Comparison of ENCODE assay signal across 16 mouse cellular contexts in genomic region chr8:119438876-119439275, GRCm38 (mm10). TPM values are rescaled to one million over a fixed set of nuclear protein-coding genes. Genes with fewer than 3 reads are reported as not detected.
DNase-seq lines count a peak whose midpoint lies in the region; ATAC-seq and TF ChIP-seq lines count a peak whose summit lies in the region.
"Had no signal": no experiment of that assay in that cellular context is flagged by ENCODE, and none has a peak within 500 bp of the region (broad histone marks: within the 10 kb centered on the region; RNA-seq: fewer than 3 reads in every experiment).

No protein-coding gene starts in this region.

- no peak for TF ChIP-seq POLR2A in kidney, adult 2 months (IDR thresholded peaks at IDR 0.05; ENCODE audit: low read depth, low read length)

- WGBS in kidney, adult 2 months = 59% methylated on average over 6 of the region's 6 CpGs
- 72% methylated on average over 6 of the region's 6 CpGs for WGBS in liver, embryonic 11.5 days
- 68% methylated on average over 6 of the region's 6 CpGs for WGBS in stomach, embryonic 15.5 days

- H3K9me3 ChIP-seq in megakaryocyte, embryonic 14.5 days = no peaks in the 10 kb centered on the region
- H3K9me3 ChIP-seq in liver, embryonic 11.5 days (ENCODE audit: control insufficient read depth, low read length) = no peaks in the 10 kb centered on the region
- no peaks in the 10 kb centered on the region for H3K9me3 ChIP-seq in stomach, embryonic 15.5 days
- H3K9me3 ChIP-seq: heart, embryonic 13.5 days had no signal

- H3K27ac ChIP-seq in kidney, adult 2 months (ENCODE audit: insufficient read depth, low read depth, low read length) = peak overlapping the region; percentile 15; the same call in 1 of the 2 replicates
- no peak overlapping the region for H3K27ac ChIP-seq in liver, embryonic 11.5 days (ENCODE audit: low read depth, low read length)
- H3K27ac ChIP-seq in stomach, embryonic 15.5 days = peak overlapping the region; percentile 49; the same call in 1 of the 2 replicates
- H3K27ac ChIP-seq: heart, embryonic 13.5 days had no signal

- H3K4me1 ChIP-seq in kidney, adult 2 months (ENCODE audit: control insufficient read depth, insufficient read depth, low read length) = peaks cover 16% of the 10 kb centered on the region
- peaks cover 61% of the 10 kb centered on the region for H3K4me1 ChIP-seq in megakaryocyte, embryonic 14.5 days
- peaks cover 10% of the 10 kb centered on the region; the same call in 1 of the 2 replicates for H3K4me1 ChIP-seq in liver, embryonic 11.5 days (replicated peaks; ENCODE audit: control insufficient read depth, insufficient read depth, low read length)
- H3K4me1 ChIP-seq in stomach, embryonic 15.5 days = peaks cover 36% of the 10 kb centered on the region

- H3K36me3 ChIP-seq in kidney, adult 2 months (ENCODE audit: control insufficient read depth, insufficient read depth, low read length) = peaks cover 1% of the 10 kb centered on the region
- H3K36me3 ChIP-seq in megakaryocyte, embryonic 14.5 days (replicated peaks; ENCODE audit: low read length) = peaks cover 18% of the 10 kb centered on the region
- H3K36me3 ChIP-seq in liver, embryonic 11.5 days (ENCODE audit: control insufficient read depth, insufficient read depth, low read length) = no peaks in the 10 kb centered on the region
- no peaks in the 10 kb centered on the region for H3K36me3 ChIP-seq in stomach, embryonic 15.5 days
- H3K36me3 ChIP-seq: heart, embryonic 13.5 days had no signal

- H3K27me3 ChIP-seq in kidney, adult 2 months (replicated peaks; ENCODE audit: control insufficient read depth, insufficient read depth, low read length) = no peaks in the 10 kb centered on the region
- peaks cover 43% of the 10 kb centered on the region for H3K27me3 ChIP-seq in megakaryocyte, embryonic 14.5 days (replicated peaks)
- no peaks in the 10 kb centered on the region; the same call in 1 of the 2 replicates for H3K27me3 ChIP-seq in liver, embryonic 11.5 days (replicated peaks; ENCODE audit: control insufficient read depth, insufficient read depth, low read length)
- H3K27me3 ChIP-seq in stomach, embryonic 15.5 days (replicated peaks) = no peaks in the 10 kb centered on the region

- no peak for TF ChIP-seq CTCF in kidney, adult 2 months (conservative IDR thresholded peaks at IDR 0.05; ENCODE audit: insufficient read depth, insufficient read length, low read depth, low read length)

- no peak for ATAC-seq in megakaryocyte, adult 5-6 weeks (ENCODE audit: poor library complexity, severe bottlenecking)
- no peak for ATAC-seq in liver, embryonic 11.5 days (replicated peaks; ENCODE audit: low FRiP score)
- ATAC-seq in stomach, embryonic 15.5 days (ENCODE audit: insufficient read depth, low FRiP score, low read depth) = no peak
- ATAC-seq: activated CD4-positive, CD25-positive, alpha-beta regulatory T cell, adult 4 months had no signal

- peak overlapping the region; percentile 57 for H3K4me2 ChIP-seq in liver, embryonic 11.5 days
- H3K4me2 ChIP-seq in stomach, embryonic 15.5 days = peak overlapping the region; percentile 38
- H3K4me2 ChIP-seq: heart, embryonic 13.5 days had no signal

- H3K4me3 ChIP-seq in kidney, adult 2 months (ENCODE audit: insufficient read depth, low read depth, low read length) = peak overlapping the region; percentile 38
- peak overlapping the region; percentile 53 for H3K4me3 ChIP-seq in megakaryocyte, embryonic 14.5 days (replicated peaks)
- H3K4me3 ChIP-seq in liver, embryonic 11.5 days (ENCODE audit: low read depth, low read length) = peak overlapping the region; percentile 50
- no peak overlapping the region; the same call in 1 of the 2 replicates for H3K4me3 ChIP-seq in stomach, embryonic 15.5 days (replicated peaks)
- H3K4me3 ChIP-seq: heart, embryonic 13.5 days had no signal

- peak; percentile 83 for DNase-seq in kidney, adult 2 months
- DNase-seq in kidney, adult 18-20 months = no peak
- no peak for DNase-seq in liver, embryonic 11.5 days (ENCODE audit: low spot score)
- DNase-seq in spleen, postnatal 4 days (ENCODE audit: low spot score in 2 of 2) = no peak
- no peak for DNase-seq in thymus, postnatal 10 days (ENCODE audit: low spot score in 2 of 2)
- DNase-seq: cerebellum, adult 9-10 months; gastrocnemius, postnatal 36 days; left cerebral cortex, postnatal 4 days had no signal

- no peak overlapping the region for H3K9ac ChIP-seq in liver, embryonic 11.5 days (ENCODE audit: low read depth, low read length)
- H3K9ac ChIP-seq in stomach, embryonic 15.5 days = no peak overlapping the region
- H3K9ac ChIP-seq: heart, embryonic 13.5 days had no signal

RNA-seq across cellular contexts. Expression of gene Osgin1, which starts 5.0 kb away (rescaled TPM):
- polyA plus RNA-seq in kidney, adult 2 months (2012; rRNA removed) = 115 and 194 TPM in 2 replicates
- 6.3 and 11.2 TPM in 2 replicates for polyA plus RNA-seq in megakaryocyte, embryonic 14.5 days (2012; ENCODE audit: insufficient read depth, low replicate concordance)
- total RNA-seq in megakaryocyte, adult 5-6 weeks (2015) = 6.1 and 6.4 TPM in 2 replicates
- 2.5 and 5.7 TPM in 2 replicates for total RNA-seq in megakaryocyte, adult 5-6 weeks (2017)
- 15.6 and 17.9 TPM in 2 replicates for polyA plus RNA-seq in liver, embryonic 11.5 days (2014; fragmentation: Nextera tagmentation; extraction: Ambion mirVana)
- polyA plus RNA-seq in stomach, embryonic 15.5 days (2015; fragmentation: Nextera tagmentation; extraction: Ambion mirVana) = 7.5 and 8.0 TPM in 2 replicates

RNA-seq across cellular contexts. Expression of gene Necab2, which starts 7.6 kb away (rescaled TPM):
- 0.07 and 0.11 TPM in 2 replicates for polyA plus RNA-seq in kidney, adult 2 months (2012; rRNA removed)
- not detected in 2 replicates for polyA plus RNA-seq in megakaryocyte, embryonic 14.5 days (2012; ENCODE audit: insufficient read depth, low replicate concordance)
- total RNA-seq in megakaryocyte, adult 5-6 weeks (2015) = not detected in 2 replicates
- total RNA-seq in megakaryocyte, adult 5-6 weeks (2017) = not detected in 2 replicates
- 0.95 and 1.1 TPM in 2 replicates for polyA plus RNA-seq in liver, embryonic 11.5 days (2014; fragmentation: Nextera tagmentation; extraction: Ambion mirVana)
- polyA plus RNA-seq in stomach, embryonic 15.5 days (2015; fragmentation: Nextera tagmentation; extraction: Ambion mirVana) = 1.3 and 1.9 TPM in 2 replicates
- total RNA-seq: hematopoietic stem cell, adult 5-6 weeks; MEL; neutrophil, adult 5-6 weeks had no signal
- polyA plus RNA-seq: activated CD4-positive, CD25-positive, alpha-beta regulatory T cell, adult 4 months had no signal

RNA-seq across cellular contexts. Expression of gene Mlycd, which starts 44.2 kb away (rescaled TPM):
- 48.2 and 55.6 TPM in 2 replicates for polyA plus RNA-seq in kidney, adult 2 months (2012; rRNA removed)
- 25.3 and 39.1 TPM in 2 replicates for polyA plus RNA-seq in megakaryocyte, embryonic 14.5 days (2012; ENCODE audit: insufficient read depth, low replicate concordance)
- 5.4 and 6.5 TPM in 2 replicates for total RNA-seq in megakaryocyte, adult 5-6 weeks (2015)
- 5.7 and 7.5 TPM in 2 replicates for total RNA-seq in megakaryocyte, adult 5-6 weeks (2017)
- polyA plus RNA-seq in liver, embryonic 11.5 days (2014; fragmentation: Nextera tagmentation; extraction: Ambion mirVana) = 13.7 and 15.0 TPM in 2 replicates
- 18.0 and 21.4 TPM in 2 replicates for polyA plus RNA-seq in stomach, embryonic 15.5 days (2015; fragmentation: Nextera tagmentation; extraction: Ambion mirVana)
